Mouse (Mus musculus): ENCODE results near the gene Olfr1279.
"Not testable (repeated sequence)": the region's sequence is repeated elsewhere in the genome, so short reads cannot be mapped to it uniquely, and the experiment has no call there.

- TF ChIP-seq CTCF, EP300 (IDR thresholded peaks at IDR 0.05; ENCODE audit: low read depth): not testable (repeated sequence)
Observed at GRCm38 (mm10) chr2:111333721-111334120, 33.3 kb downstream of the Olfr1279 start.

All from heart, postnatal 0 days (tissue).